27 mouse cellular contexts compared by ENCODE assay signal in the genomic region with DNA sequence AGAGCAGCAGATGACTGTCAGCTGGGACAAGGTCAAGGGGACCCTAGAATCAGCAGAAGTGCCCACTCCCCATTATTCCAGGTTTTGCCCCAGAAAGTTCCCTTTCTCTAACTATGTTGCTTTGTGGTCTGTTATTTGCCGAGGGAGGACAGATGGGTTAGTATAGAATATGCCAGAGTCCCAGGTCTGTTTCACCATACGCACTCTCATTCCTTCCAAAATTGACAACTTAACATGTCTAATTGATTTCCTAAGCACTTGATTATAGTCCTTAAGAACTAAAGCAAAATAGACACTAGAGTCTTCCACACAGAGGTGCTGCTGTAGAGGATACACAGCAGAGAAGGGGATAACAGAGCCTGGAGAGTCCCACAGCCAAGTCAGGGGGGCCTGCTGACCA.
DNase-seq lines count a peak whose midpoint lies in the region; ATAC-seq lines count a peak whose summit lies in the region.
"Had no signal": no experiment of that assay in that cellular context is flagged by ENCODE, and none has a peak within 500 bp of the region (broad histone marks: within the 10 kb centered on the region; RNA-seq: fewer than 3 reads in every experiment).

No protein-coding gene starts in this region.

- H3K9ac ChIP-seq in forebrain, embryonic 14.5 days (ENCODE audit: low read length) = no peak overlapping the region
- H3K9ac ChIP-seq in forebrain, embryonic 11.5 days (ENCODE audit: low read length) = no peak overlapping the region
- H3K9ac ChIP-seq in heart, embryonic 13.5 days = no peak overlapping the region
- no peak overlapping the region for H3K9ac ChIP-seq in intestine, embryonic 16.5 days (ENCODE audit: low read depth, low read length)
- H3K9ac ChIP-seq in intestine, embryonic 15.5 days = no peak overlapping the region
- H3K9ac ChIP-seq: embryonic facial prominence, embryonic 12.5 days; hindbrain, embryonic 14.5 days; limb, embryonic 12.5 days; liver, embryonic 15.5 days; midbrain, embryonic 13.5 days; neural tube, embryonic 13.5 days had no signal

- H3K4me3 ChIP-seq in forebrain, embryonic 14.5 days (ENCODE audit: low read depth, low read length) = no peak overlapping the region
- H3K4me3 ChIP-seq in forebrain, embryonic 11.5 days (ENCODE audit: low read depth, low read length) = no peak overlapping the region
- no peak overlapping the region for H3K4me3 ChIP-seq in heart, embryonic 13.5 days
- no peak overlapping the region for H3K4me3 ChIP-seq in intestine, embryonic 16.5 days (ENCODE audit: low read length)
- H3K4me3 ChIP-seq in intestine, embryonic 15.5 days (replicated peaks) = no peak overlapping the region
- H3K4me3 ChIP-seq: embryonic facial prominence, embryonic 12.5 days; layer of hippocampus, adult 2 months; left cerebral cortex, adult 2 months; limb, embryonic 12.5 days; liver, embryonic 15.5 days; midbrain, embryonic 13.5 days; neural tube, embryonic 13.5 days had no signal

- peaks cover 3% of the 10 kb centered on the region; the same call in 1 of the 2 replicates for H3K4me1 ChIP-seq in forebrain, embryonic 14.5 days (ENCODE audit: control insufficient read depth, insufficient read depth, low read length)
- H3K4me1 ChIP-seq in forebrain, embryonic 11.5 days (replicated peaks; ENCODE audit: control insufficient read depth, insufficient read depth, low read length) = no peaks in the 10 kb centered on the region
- H3K4me1 ChIP-seq in heart, embryonic 13.5 days = peaks cover 28% of the 10 kb centered on the region
- no peaks in the 10 kb centered on the region for H3K4me1 ChIP-seq in intestine, embryonic 16.5 days (ENCODE audit: control insufficient read depth, insufficient read depth, low read length)
- H3K4me1 ChIP-seq in intestine, embryonic 15.5 days (replicated peaks) = no peaks in the 10 kb centered on the region
- H3K4me1 ChIP-seq: embryonic facial prominence, embryonic 12.5 days; limb, embryonic 12.5 days; liver, embryonic 15.5 days; midbrain, embryonic 13.5 days; neural tube, embryonic 13.5 days had no signal

- H3K27me3 ChIP-seq in forebrain, embryonic 14.5 days (replicated peaks; ENCODE audit: control insufficient read depth, insufficient read depth, low read length) = no peaks in the 10 kb centered on the region
- no peaks in the 10 kb centered on the region for H3K27me3 ChIP-seq in forebrain, embryonic 11.5 days (ENCODE audit: control insufficient read depth, insufficient read depth, low read length)
- H3K27me3 ChIP-seq in heart, embryonic 13.5 days (replicated peaks) = no peaks in the 10 kb centered on the region
- H3K27me3 ChIP-seq in intestine, embryonic 16.5 days (replicated peaks; ENCODE audit: control insufficient read depth, insufficient read depth, low read length) = no peaks in the 10 kb centered on the region
- no peaks in the 10 kb centered on the region for H3K27me3 ChIP-seq in intestine, embryonic 15.5 days (replicated peaks)
- H3K27me3 ChIP-seq: embryonic facial prominence, embryonic 12.5 days; limb, embryonic 12.5 days; liver, embryonic 15.5 days; midbrain, embryonic 13.5 days; neural tube, embryonic 13.5 days had no signal

- WGBS in forebrain, embryonic 14.5 days = 74% methylated on average over 2 of the region's 2 CpGs
- WGBS in forebrain, embryonic 11.5 days = 85% methylated on average over 2 of the region's 2 CpGs
- 66% methylated on average over 2 of the region's 2 CpGs for WGBS in heart, embryonic 13.5 days
- WGBS in intestine, embryonic 16.5 days = 82% methylated on average over 2 of the region's 2 CpGs
- WGBS in intestine, embryonic 15.5 days = 84% methylated on average over 2 of the region's 2 CpGs

- DNase-seq in forebrain, embryonic 14.5 days (ENCODE audit: low spot score) = no peak
- no peak for DNase-seq in forebrain, embryonic 11.5 days (ENCODE audit: low spot score)
- no peak for DNase-seq in heart, adult 9 months (ENCODE audit: low spot score in 2 of 2)
- DNase-seq in adrenal gland, adult 8-10 months = no peak
- DNase-seq: cerebellum, adult 11-12 months; cerebellum, adult 9-11 months; embryo, embryonic 11 days; gastrocnemius, postnatal 14 days; kidney, adult 2 months; kidney, postnatal 36 days; right cerebral cortex, postnatal 4 days; thymus, adult 18-20 months; thymus, postnatal 25 days had no signal

- H3K27ac ChIP-seq in forebrain, embryonic 14.5 days (ENCODE audit: low read depth, low read length) = no peak overlapping the region
- no peak overlapping the region for H3K27ac ChIP-seq in forebrain, embryonic 11.5 days (ENCODE audit: low read depth, low read length)
- peak overlapping the region; percentile 70 for H3K27ac ChIP-seq in heart, embryonic 13.5 days (replicated peaks)
- H3K27ac ChIP-seq in intestine, embryonic 16.5 days (ENCODE audit: low read length) = no peak overlapping the region
- H3K27ac ChIP-seq in intestine, embryonic 15.5 days = no peak overlapping the region
- H3K27ac ChIP-seq: embryonic facial prominence, embryonic 12.5 days; hindbrain, embryonic 14.5 days; layer of hippocampus, adult 2 months; left cerebral cortex, adult 2 months; limb, embryonic 12.5 days; liver, embryonic 15.5 days; macrophage; midbrain, embryonic 13.5 days; neural tube, embryonic 13.5 days; stomach, postnatal 0 days had no signal

- no peak overlapping the region for H3K4me2 ChIP-seq in forebrain, embryonic 14.5 days (ENCODE audit: low read length)
- H3K4me2 ChIP-seq in forebrain, embryonic 11.5 days (ENCODE audit: low read depth, low read length, severe bottlenecking) = no peak overlapping the region
- peak overlapping the region; percentile 49 for H3K4me2 ChIP-seq in heart, embryonic 13.5 days
- H3K4me2 ChIP-seq in intestine, embryonic 16.5 days (ENCODE audit: low read depth, low read length) = no peak overlapping the region
- H3K4me2 ChIP-seq in intestine, embryonic 15.5 days (replicated peaks) = no peak overlapping the region
- H3K4me2 ChIP-seq: embryonic facial prominence, embryonic 12.5 days; hindbrain, embryonic 14.5 days; limb, embryonic 12.5 days; liver, embryonic 15.5 days; midbrain, embryonic 13.5 days; neural tube, embryonic 13.5 days had no signal

- ATAC-seq in forebrain, embryonic 14.5 days = peak; percentile 55; the same call in 1 of the 2 replicates
- no peak for ATAC-seq in forebrain, embryonic 11.5 days (replicated peaks; ENCODE audit: low FRiP score)
- no peak; the same call in 1 of the 2 replicates for ATAC-seq in heart, embryonic 13.5 days (ENCODE audit: extremely low read depth, insufficient number of reproducible peaks, low FRiP score, low TSS enrichment)
- ATAC-seq in intestine, embryonic 16.5 days = peak; percentile 31; the same call in 1 of the 2 replicates
- no peak for ATAC-seq in intestine, embryonic 15.5 days
- ATAC-seq: midbrain, embryonic 13.5 days had no signal

- H3K9me3 ChIP-seq in forebrain, embryonic 14.5 days (replicated peaks; ENCODE audit: control insufficient read depth, low read length) = no peaks in the 10 kb centered on the region
- H3K9me3 ChIP-seq in forebrain, embryonic 11.5 days (ENCODE audit: control insufficient read depth, low read length) = no peaks in the 10 kb centered on the region
- H3K9me3 ChIP-seq in heart, embryonic 13.5 days = no peaks in the 10 kb centered on the region
- no peaks in the 10 kb centered on the region for H3K9me3 ChIP-seq in intestine, embryonic 16.5 days (ENCODE audit: control insufficient read depth, low read length)
- no peaks in the 10 kb centered on the region for H3K9me3 ChIP-seq in intestine, embryonic 15.5 days
- H3K9me3 ChIP-seq: embryonic facial prominence, embryonic 12.5 days; limb, embryonic 12.5 days; liver, embryonic 15.5 days; midbrain, embryonic 13.5 days; neural tube, embryonic 13.5 days had no signal

- H3K36me3 ChIP-seq in forebrain, embryonic 14.5 days (ENCODE audit: control insufficient read depth, insufficient read depth, low read length) = no peaks in the 10 kb centered on the region
- no peaks in the 10 kb centered on the region for H3K36me3 ChIP-seq in forebrain, embryonic 11.5 days (ENCODE audit: control insufficient read depth, insufficient read depth, low read length)
- no peaks in the 10 kb centered on the region for H3K36me3 ChIP-seq in heart, embryonic 13.5 days
- no peaks in the 10 kb centered on the region for H3K36me3 ChIP-seq in intestine, embryonic 16.5 days (ENCODE audit: control insufficient read depth, insufficient read depth, low read length)
- H3K36me3 ChIP-seq in intestine, embryonic 15.5 days = no peaks in the 10 kb centered on the region
- H3K36me3 ChIP-seq: embryonic facial prominence, embryonic 12.5 days; G1E; limb, embryonic 12.5 days; liver, embryonic 15.5 days; midbrain, embryonic 13.5 days; neural tube, embryonic 13.5 days had no signal

Comparison
In these comparisons a context has a peak if more than half of its experiments do, and no peak if none do; other contexts are left out.
1. ATAC-seq: peak in forebrain, embryonic 14.5 days (single experiment) and intestine, embryonic 16.5 days (single experiment); none in forebrain, embryonic 11.5 days (single experiment), heart, embryonic 13.5 days (single experiment) and intestine, embryonic 15.5 days (single experiment).